Mouse (Mus musculus): ENCODE measurements around the gene Spag5.

The Spag5 gene

GRCm38 (mm10) chr11:78322860-78323259, 21.5 kb downstream of the Spag5 start, which contains the start of gene Aldoc:
TSS of gene Aldoc (plus strand) at chr11:78322968.
- DNase-seq (ENCODE audit: low spot score in 2 of 2), result peak; percentile 64 to 69

GRCm38 (mm10) chr11:78324000-78324785, 22.9 kb downstream of the Spag5 start:
- no peak for DNase-seq (ENCODE audit: low spot score in 2 of 2)

GRCm38 (mm10) chr11:78324965-78325364, 23.6 kb downstream of the Spag5 start:
- no peak for DNase-seq (ENCODE audit: low spot score in 2 of 2)

GRCm38 (mm10) chr11:78327215-78327614, 25.9 kb downstream of the Spag5 start:
- no peak for DNase-seq (ENCODE audit: low spot score in 2 of 2)

- DNase-seq (ENCODE audit: low spot score in 2 of 2), result peak; percentile 95 to 96
Observed at GRCm38 (mm10) chr11:78327634-78328511, 26.5 kb downstream of the Spag5 start, which contains the start of gene Pigs. TSS of gene Pigs (plus strand) at chr11:78328415.

- no peak for DNase-seq (ENCODE audit: low spot score in 2 of 2)
Observed at GRCm38 (mm10) chr11:78328512-78329056, 27.3 kb downstream of the Spag5 start.

- no peak for DNase-seq (ENCODE audit: low spot score in 2 of 2)
Observed at GRCm38 (mm10) chr11:78332676-78333075, 31.3 kb downstream of the Spag5 start.

GRCm38 (mm10) chr11:78333992-78334391, 32.7 kb downstream of the Spag5 start:
- no peak for DNase-seq (ENCODE audit: low spot score in 2 of 2)

GRCm38 (mm10) chr11:78337040-78337439, 35.7 kb downstream of the Spag5 start:
- no peak for DNase-seq (ENCODE audit: low spot score in 2 of 2)

GRCm38 (mm10) chr11:78341702-78342101, 40.4 kb downstream of the Spag5 start:
- no peak for DNase-seq (ENCODE audit: low spot score in 2 of 2)

GRCm38 (mm10) chr11:78343381-78344327, 42.3 kb downstream of the Spag5 start, which contains the start of gene Unc119:
TSS of gene Unc119 (plus strand) at chr11:78343482.
- peak; percentile 67 to 74 for DNase-seq (ENCODE audit: low spot score in 2 of 2)

- no peak for DNase-seq (ENCODE audit: low spot score in 2 of 2)
Observed at GRCm38 (mm10) chr11:78344328-78344889, 43.1 kb downstream of the Spag5 start.

- DNase-seq (ENCODE audit: low spot score in 2 of 2), result no peak
Observed at GRCm38 (mm10) chr11:78344890-78345715, 43.8 kb downstream of the Spag5 start.

GRCm38 (mm10) chr11:78345801-78346200, 44.5 kb downstream of the Spag5 start:
- DNase-seq (ENCODE audit: low spot score in 2 of 2), result peak in 1 of 2 experiments; percentile 38

- DNase-seq (ENCODE audit: low spot score in 2 of 2), result no peak
Observed at GRCm38 (mm10) chr11:78346326-78347069, 45.2 kb downstream of the Spag5 start.

GRCm38 (mm10) chr11:78347070-78347754, 45.9 kb downstream of the Spag5 start:
- DNase-seq (ENCODE audit: low spot score in 2 of 2), result peak; percentile 56 to 70

- no peak for DNase-seq (ENCODE audit: low spot score in 2 of 2)
Observed at GRCm38 (mm10) chr11:78347908-78348307, 46.6 kb downstream of the Spag5 start.

- DNase-seq (ENCODE audit: low spot score in 2 of 2), result no peak
Observed at GRCm38 (mm10) chr11:78348474-78348873, 47.1 kb downstream of the Spag5 start.
